Mouse (Mus musculus) forebrain, embryonic 15.5 days (tissue): ENCODE data around the gene Rnf223. TPM values are rescaled to one million over a fixed set of nuclear protein-coding genes. Genes with fewer than 3 reads are reported as not detected.

Experiments
- polyA plus RNA-seq: library from polyadenylated mRNA; unstranded; fragments of >200 nt; fragmentation: Nextera tagmentation; extraction: Ambion mirVana; gene quantifications from 2 replicates; pipeline ENCODE4 v1.2.1, GENCODE M21; 2015

Rnf223 gene
- polyA plus RNA-seq, 1 experiment from 2014 or later = 0.46 TPM

Other genes starting within 250 kb of the Rnf223 start
- 61.5 and 64.8 TPM in 2 replicates for gene Pusl1, start 238.7 kb upstream of the Rnf223 start, polyA plus RNA-seq
- 82.2 and 84.5 TPM in 2 replicates for gene Acap3, start 238.7 kb upstream of the Rnf223 start, polyA plus RNA-seq
- gene Ube2j2, start 186.7 kb upstream of the Rnf223 start, polyA plus RNA-seq = 123 and 127 TPM in 2 replicates
- 7.4 and 9.0 TPM in 2 replicates for gene C1qtnf12, start 168.2 kb upstream of the Rnf223 start, polyA plus RNA-seq
- gene B3galt6, start 137.9 kb upstream of the Rnf223 start, polyA plus RNA-seq = 27.8 and 30.2 TPM in 2 replicates
- gene Sdf4, start 137.6 kb upstream of the Rnf223 start, polyA plus RNA-seq = 114 and 117 TPM in 2 replicates
- 0.83 and 0.95 TPM in 2 replicates for gene Tnfrsf4, start 116.7 kb upstream of the Rnf223 start, polyA plus RNA-seq
- gene Tnfrsf18, start 104.3 kb upstream of the Rnf223 start, polyA plus RNA-seq = 0.66 and 1.5 TPM in 2 replicates
- not detected in 2 replicates for gene Ttll10, start 71.1 kb upstream of the Rnf223 start, polyA plus RNA-seq
- 40.2 and 41.0 TPM in 2 replicates for gene 9430015G10Rik, start 20.5 kb upstream of the Rnf223 start, polyA plus RNA-seq
- 103 and 108 TPM in 2 replicates for gene Agrn, start 67.0 kb downstream of the Rnf223 start, polyA plus RNA-seq
- gene Isg15, start 70.3 kb downstream of the Rnf223 start, polyA plus RNA-seq = 1.5 and 2.1 TPM in 2 replicates
- 4.2 and 4.3 TPM in 2 replicates for gene AW011738, start 72.8 kb downstream of the Rnf223 start, polyA plus RNA-seq
- gene Perm1, start 85.4 kb downstream of the Rnf223 start, polyA plus RNA-seq = 1.7 and 2.0 TPM in 2 replicates
- gene Plekhn1, start 104.3 kb downstream of the Rnf223 start, polyA plus RNA-seq = 27.3 and 29.0 TPM in 2 replicates
- gene Noc2l, start 105.5 kb downstream of the Rnf223 start, polyA plus RNA-seq = 61.0 and 61.6 TPM in 2 replicates
- gene Samd11, start 125.1 kb downstream of the Rnf223 start, polyA plus RNA-seq = 1.3 and 1.5 TPM in 2 replicates
- not detected in 2 replicates for gene Vmn2r-ps159, start 200.6 kb downstream of the Rnf223 start, polyA plus RNA-seq